Mouse (Mus musculus) large intestine, adult 2 months (tissue): ENCODE results near the gene C530008M17Rik. TPM values are rescaled to one million over a fixed set of nuclear protein-coding genes. Genes with fewer than 3 reads are reported as not detected.
"Not testable (repeated sequence)": the region's sequence is repeated elsewhere in the genome, so short reads cannot be mapped to it uniquely, and the experiment has no call there.

Source experiments
- DNase-seq: peaks from one replicate; pipeline ENCODE4 v3.0.0-alpha.2; 2012; ENCODE audit warnings: low read depth, low spot score
- WGBS: fragments of 180-500 bp; shearing (Covaris S2); methylation state at CpG from one replicate; pipeline ENCODE4 v1.1.7; 2018; 5-methylcytosine and 5-hydroxymethylcytosine counted together
- polyA plus RNA-seq: library from polyadenylated mRNA; depleted of rRNA; stranded (reverse); fragments of >200 nt; gene quantifications from 2 replicates; pipeline ENCODE4 v1.2.3, GENCODE M21; 2012; rRNA removed

Gene C530008M17Rik
- polyA plus RNA-seq, 1 experiment: 22.0 TPM

DNA sequence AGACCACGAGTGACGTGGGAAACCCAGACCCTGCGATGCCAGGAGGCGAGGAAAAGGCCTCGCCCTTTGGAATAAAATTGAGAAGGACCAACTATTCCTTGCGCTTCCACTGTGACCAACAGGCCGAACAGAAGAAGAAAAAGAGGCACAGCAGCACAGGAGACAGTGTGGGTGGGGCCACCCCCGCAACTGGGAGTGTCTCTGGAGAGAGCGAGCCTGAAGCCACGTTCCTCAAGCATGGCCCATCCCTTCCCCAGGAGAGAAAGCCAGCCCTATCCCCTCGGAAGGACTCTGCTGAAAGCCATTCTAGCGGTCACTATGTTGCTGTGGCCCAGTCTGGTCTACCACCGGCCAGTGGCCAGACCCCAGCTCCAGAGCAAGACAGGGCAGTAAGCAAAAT is 202.1 kb downstream of the C530008M17Rik start:
- 80% methylated on average over 13 of the region's 13 CpGs for WGBS
- DNase-seq: no peak

DNA sequence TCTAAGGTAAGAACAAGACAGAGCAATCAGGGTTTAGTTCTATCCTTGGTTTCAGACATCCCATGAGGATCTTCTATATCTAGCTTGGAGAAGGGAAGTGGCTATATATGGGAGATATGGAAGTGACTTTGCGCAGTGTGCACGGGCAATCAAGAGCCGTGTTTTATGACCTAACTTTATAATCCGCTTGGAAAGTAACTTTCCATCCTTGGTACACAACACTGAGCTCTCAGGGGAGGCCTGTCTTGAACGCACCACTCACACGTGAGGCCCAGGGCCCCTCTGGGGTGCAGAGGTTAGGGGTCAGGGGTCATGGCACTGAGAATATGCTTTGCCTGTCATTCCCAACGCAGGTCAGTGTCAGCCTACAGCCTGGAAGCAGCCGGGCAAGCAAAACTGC is 210.5 kb downstream of the C530008M17Rik start:
- no peak for DNase-seq
- 43% methylated on average over 8 of the region's 8 CpGs for WGBS

DNA sequence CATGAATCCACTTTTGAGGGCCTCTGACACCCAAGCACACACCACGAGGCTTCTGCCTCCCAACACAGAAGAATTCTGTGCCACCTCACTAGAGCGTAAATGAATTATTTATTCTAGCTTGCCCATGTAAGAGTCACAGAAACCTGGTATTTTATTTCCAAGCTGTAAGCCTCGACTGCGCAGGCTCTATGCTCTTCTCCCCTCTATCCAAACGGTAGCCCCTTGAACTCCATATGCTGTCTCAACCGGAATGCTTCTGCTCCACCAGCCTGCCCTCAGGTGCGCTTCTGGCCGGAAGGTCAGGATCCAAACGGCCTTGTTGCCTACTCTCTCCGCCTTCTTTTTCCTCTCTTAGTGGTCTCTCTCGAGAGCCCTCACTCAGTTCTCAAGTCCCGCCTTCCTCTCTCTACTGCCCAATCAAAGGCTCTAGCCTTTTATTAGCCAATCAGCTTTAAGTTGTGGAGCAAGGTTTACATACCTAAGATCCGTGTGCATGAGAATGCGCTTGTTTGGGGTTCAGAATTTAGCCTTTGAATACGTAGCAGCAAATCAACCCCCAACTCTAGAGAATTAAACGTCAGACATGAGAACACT is 212.5 kb downstream of the C530008M17Rik start:
- DNase-seq: no peak
- WGBS: 64% methylated on average over 16 of the region's 16 CpGs

DNA sequence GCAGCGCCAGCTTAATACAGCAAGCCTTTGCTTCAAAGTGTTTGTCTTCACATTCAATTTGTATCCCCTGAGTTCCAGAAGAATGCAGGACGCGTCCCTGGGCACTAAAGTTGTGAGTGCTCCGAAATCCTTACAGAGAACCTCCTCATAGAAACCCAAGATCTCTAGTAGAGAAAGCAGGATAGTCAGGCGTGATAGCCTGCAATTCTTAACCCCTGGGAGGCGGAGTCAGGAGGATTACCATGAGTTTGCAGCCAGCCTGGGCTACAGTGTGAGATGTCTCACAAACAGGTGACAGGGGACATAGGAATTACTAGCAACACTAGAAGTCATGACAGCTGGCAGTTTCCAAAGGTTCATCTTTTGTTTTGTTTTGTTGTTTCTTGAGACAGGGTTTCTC is 213.2 kb downstream of the C530008M17Rik start:
- no peak for DNase-seq
- WGBS: 78% methylated on average over 6 of the region's 6 CpGs

DNA sequence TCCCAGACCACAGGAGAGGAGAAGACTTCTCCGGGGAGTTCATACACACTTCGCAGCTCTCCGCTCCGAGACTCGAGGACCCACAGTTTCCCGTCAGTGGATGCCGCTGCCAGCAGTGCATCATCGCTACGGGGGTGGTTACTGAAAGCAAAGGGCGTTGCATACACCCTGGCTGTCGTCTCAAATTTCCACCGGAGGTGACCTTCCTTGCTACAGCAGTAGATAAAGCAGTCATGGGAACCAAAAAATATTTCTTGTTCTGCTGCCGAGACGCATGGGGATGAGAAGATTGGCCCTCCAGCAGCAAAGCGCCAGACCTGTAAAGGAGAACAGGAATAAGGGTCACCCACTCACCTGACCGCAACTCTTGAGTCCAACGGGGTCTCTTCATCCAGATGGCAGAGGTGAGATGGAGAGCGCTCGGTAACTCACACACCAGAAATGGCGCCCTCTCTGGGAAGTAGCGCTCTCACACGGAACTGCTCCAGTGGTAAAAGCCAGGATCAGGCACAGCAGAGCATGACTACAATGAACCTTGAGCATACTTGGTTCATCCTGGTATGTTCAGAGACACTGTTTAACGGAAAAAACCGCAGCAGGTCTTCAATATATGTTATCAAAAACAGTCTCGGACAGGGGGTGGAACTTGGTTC is 219.9 kb downstream of the C530008M17Rik start:
- no peak for DNase-seq
- WGBS: 93% methylated on average over 25 of the region's 25 CpGs

DNA sequence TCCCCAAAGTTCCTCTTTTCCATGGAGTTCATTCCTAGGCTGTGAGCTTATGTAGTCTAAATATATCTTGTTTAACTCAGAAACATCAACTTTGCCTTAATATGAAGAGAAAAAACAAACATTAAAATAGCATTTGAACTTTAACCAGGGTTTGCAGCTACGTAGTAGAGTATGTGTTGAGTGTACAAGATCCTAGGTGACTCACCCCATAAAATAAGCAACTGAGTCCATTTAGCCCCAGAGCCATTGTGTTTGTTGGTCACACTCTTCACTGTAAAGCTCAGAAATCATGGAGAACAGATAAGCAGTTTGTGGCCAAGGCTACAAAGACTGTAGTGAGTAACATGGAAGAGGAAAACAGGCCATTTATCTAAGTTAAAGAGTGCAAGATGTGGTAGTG is 227.8 kb downstream of the C530008M17Rik start:
- 36% methylated on average over 1 of the region's 1 CpGs for WGBS
- DNase-seq: no peak

DNA sequence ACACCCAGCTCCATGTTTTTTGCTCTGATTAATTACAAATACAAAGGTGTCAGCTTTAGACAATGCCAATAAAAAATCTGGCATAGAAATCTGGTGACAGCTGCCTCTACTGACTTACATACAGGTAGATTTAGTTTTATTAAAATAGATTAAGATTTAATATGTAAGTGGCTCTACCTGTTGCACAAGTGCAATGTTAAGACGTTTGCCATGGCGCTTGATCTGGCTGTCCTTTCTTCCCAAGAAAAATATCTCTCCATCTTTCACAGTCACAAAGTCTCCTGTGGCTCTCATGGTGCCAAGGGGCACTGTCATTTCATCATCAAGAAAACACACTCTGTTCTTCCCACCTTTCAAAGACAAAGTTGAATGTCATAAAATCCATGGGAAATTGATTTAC is 230.7 kb downstream of the C530008M17Rik start:
- no peak for DNase-seq

DNA sequence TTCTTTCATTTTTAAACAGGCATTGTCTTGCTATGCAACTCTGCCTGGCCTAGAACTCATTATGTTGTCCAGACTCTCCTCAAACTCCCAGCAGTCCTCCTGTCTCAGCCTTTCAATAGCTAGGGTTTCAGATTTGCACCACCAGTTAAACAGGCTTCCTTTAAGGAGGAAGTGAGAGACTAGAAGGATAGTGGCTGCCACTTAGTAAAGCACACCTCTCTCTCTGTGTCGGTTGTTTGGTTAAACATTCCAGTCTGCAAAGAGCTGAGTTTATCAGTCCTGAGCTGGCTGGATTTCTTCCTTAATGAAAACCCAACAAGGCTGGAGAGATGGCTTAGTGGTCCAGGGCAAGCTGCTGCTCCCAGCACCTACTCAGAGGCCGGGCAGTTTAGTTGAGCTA is 236.3 kb downstream of the C530008M17Rik start:
- 56% methylated on average over 2 of the region's 2 CpGs for WGBS
- DNase-seq: no peak

More for the DNA sequence above, 230.7 kb downstream of the C530008M17Rik start:
- WGBS: 93% methylated on average over 2 of the region's 2 CpGs

DNA sequence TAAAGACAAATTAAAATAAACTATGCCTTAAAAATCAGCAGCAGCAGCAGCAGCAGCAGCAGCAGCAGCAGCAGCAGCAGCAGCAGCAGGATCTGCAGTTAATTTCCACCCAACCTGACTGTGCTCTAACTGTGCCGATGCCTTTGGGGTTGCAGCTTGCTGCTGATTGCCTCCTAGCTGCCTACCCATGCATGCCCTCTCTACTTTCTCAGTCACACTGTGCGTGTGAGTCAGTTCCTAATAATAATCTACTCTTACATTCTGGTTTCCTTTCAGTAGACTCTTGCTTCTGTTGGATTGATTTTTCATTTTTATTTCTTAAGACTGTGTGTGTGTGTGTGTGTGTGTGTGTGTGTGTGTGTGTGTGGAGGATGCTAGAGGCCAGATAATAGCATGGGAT is 236.8 kb downstream of the C530008M17Rik start:
- 86% methylated on average over 2 of the region's 2 CpGs for WGBS
- no peak for DNase-seq

DNA sequence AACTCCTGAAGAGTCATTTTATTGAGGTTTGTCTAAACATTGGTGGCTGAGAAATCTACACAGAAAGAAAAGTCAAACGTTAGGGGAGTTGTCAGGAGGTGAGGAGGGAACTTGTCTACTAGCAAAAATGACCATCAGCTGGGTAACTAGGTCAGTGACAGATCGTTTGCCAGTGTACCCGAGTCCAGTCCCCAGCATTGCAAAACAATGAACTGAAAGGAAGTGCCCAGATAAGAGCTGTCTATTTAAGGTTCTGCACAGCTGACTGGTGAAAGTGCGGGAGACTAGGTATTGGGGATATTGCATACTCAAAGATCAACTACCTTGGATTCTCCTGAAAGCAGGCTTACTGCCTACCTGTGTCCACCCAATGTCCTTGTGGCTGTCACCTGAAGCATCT is 245.8 kb downstream of the C530008M17Rik start:
- 56% methylated on average over 4 of the region's 4 CpGs for WGBS
- no peak for DNase-seq

DNA sequence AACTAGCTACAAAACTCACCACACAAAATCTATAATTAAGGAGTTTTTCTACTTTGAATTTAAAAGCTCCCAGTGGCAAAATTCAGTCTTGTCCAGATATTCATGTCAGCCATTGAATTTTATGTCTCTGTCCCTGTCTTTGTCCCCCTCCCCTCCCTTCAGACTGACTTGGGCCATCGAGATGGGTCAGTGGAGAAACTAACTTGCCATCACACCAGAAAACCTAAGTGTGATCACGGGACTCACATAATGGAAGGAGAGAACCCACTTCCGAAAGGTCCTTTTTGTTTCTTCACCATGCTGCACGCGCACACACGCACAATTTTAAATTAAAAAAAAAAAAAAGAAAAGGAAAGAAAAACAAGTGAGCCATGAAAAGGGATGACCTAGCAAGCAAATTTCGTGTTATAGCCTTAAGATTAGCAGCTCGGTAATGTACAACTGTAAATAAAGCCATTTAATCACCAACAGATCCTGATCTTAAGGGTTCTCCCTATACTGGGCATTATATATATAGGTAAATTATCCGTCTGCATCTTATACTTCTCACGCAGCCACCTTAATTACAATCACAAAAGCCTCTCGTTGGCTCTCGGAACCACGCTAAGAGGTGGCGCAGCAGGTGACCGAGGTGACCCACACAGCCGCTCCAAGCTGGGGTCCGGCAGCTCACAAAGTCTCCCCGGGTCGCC is 248.5 kb downstream of the C530008M17Rik start:
- under 1% methylated on average over 19 of the region's 19 CpGs for WGBS
- no peak for DNase-seq

DNA sequence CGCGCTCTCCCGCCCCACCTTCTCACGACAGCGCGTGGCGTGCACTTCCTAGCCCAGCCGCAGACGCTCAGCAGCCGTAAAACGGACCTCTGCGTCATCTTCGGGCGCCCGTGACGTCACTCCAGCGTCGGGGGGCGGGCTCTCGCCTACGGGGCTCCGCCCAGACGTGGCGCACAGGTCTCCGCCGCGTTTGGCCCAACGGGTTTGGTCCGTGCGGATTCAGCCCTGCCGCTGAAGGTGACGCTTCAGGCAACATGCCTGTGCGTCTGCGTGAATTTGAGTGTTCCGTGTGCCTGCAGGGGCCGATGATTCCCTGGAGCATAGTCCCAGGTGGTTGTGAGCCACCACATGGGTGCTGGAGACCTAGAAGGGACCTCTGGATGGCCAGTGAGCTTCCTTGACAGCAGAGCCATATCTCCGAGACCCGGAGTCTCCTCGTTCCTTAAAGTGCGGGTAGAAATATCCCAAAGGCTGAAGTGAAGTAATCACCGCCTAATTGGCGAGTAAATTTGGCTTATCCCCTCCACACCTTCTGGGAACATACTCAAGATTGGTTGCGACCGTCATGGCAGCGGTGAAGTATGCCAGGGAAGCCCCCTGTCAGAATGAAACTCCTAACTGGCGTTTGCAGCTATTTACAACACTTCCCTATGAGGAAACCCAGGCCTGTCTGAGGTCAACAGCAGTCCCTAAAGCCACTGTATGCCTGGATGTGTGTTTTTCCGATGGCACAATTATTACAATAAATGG is 249.3 kb downstream of the C530008M17Rik start, which contains the start of gene Aasdh:
Gene Aasdh (minus strand): TSS at position 110 of the 750 bp plus-strand sequence.
- peak; percentile 68 for DNase-seq
- under 1% methylated on average over 47 of the region's 47 CpGs for WGBS

DNA sequence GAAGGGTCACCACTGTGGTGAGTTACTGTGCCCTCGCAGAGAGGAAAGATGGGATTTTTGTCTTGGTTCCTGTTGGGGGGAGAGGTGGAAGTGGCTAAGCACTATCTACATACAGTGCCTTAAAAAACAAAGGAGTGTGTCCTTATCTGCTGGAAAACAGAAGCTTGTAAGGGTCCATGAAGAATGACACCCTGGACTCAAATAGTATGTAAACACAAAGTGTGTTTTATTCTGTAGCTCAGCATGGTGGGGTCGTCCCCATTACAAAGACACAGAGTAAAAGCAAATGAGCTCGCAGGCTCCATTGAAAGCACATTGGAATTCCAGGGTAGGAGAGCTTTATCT is 249.8 kb downstream of the C530008M17Rik start:
- no peak for DNase-seq
- WGBS: 34% methylated on average over 3 of the region's 3 CpGs

DNA sequence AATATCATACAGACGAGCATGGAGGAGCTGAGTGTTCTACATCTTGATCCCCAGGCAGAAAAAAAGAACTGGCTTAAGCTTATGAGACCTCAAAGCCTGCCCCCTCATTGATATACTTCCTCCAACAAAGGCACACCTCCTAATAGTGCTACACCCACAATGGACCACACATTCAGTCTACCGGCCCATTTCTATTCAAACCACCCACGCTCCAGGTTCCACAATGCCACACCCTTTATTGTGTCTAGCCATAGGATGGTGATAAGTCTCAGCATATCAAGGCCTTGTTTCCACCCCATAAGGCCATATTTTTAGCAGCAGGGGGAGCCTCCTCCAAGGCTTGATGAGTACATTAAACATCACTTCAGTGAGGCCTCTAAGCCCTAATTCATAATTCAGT is 254.5 kb downstream of the C530008M17Rik start:
- WGBS: 66% methylated on average over 3 of the region's 3 CpGs
- no peak for DNase-seq

DNA sequence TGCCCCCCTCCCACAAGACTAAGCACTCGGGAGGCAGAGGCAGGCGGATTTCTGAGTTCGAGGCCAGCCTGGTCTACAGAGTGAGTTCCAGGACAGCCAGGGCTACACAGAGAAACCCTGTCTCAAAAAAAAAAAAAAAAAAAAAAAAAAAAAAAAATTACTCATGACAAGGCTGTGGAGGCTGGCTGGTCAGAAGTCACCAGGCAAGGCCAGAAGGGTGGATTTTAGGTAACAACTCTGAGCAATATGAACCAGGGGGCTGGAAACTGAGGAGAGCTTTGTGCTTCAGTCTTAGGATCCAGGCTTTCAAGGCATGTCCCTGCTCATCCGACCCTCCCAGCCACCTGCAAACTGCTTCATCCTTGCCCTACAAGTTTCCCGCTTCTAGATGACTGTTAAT is 256.2 kb downstream of the C530008M17Rik start:
- not testable (repeated sequence) for DNase-seq
- WGBS: 91% methylated on average over 5 of the region's 5 CpGs

DNA sequence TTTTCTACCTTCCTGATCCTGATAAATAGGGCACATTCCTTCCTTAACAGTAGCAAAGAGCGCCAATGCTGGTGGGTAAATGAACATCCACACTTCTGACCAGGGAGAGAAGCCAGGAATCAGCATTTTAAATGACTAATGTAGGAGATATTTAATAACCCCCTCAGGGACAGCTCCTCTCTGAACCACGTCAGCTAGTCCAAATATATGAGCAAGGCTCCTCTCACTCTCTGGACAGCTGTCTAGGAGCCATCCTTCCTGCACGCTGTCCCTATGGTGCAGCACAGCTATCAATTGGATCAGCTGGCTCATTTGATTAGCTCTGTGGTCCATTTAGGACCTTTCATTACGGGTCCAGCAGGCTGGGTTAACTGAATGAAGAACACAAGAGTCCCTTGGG is 266.5 kb downstream of the C530008M17Rik start:
- 87% methylated on average over 4 of the region's 4 CpGs for WGBS
- DNase-seq: no peak

Other genes starting within 250 kb of the C530008M17Rik start
- not detected in 2 replicates for gene Gm7271, start 172.5 kb upstream of the C530008M17Rik start, polyA plus RNA-seq
- gene Exoc1, start 127.2 kb upstream of the C530008M17Rik start, polyA plus RNA-seq: 17.6 and 23.7 TPM in 2 replicates
- gene Cep135, start 67.8 kb upstream of the C530008M17Rik start, polyA plus RNA-seq: 0.47 and 1.1 TPM in 2 replicates
- gene Aasdh, start 249.0 kb downstream of the C530008M17Rik start, polyA plus RNA-seq: 5.6 and 6.0 TPM in 2 replicates